Mouse (Mus musculus) bone marrow macrophage, adult 2 months (primary cell): Measurements from ENCODE around the gene Lrrc47. TPM values are rescaled to one million over a fixed set of nuclear protein-coding genes. Genes with fewer than 3 reads are reported as not detected.

Experiments used
- H3K27ac ChIP-seq: 2 replicates; pipeline ENCODE4 v1.5.1; 2012; ENCODE audit warnings: low read depth, low read length; ENCODE audit not compliant: insufficient read depth
- H3K4me1 ChIP-seq: 2 replicates; pipeline ENCODE4 v1.6.1; 2012; ENCODE audit warnings: low read length; ENCODE audit not compliant: control insufficient read depth, insufficient read depth
- H3K4me3 ChIP-seq: 2 replicates; pipeline ENCODE4 v1.5.1; 2012; ENCODE audit warnings: mild to moderate bottlenecking, low read length, moderate library complexity; ENCODE audit not compliant: insufficient read depth
- CTCF ChIP-seq: IDR thresholded peaks from 2 replicates; pipeline ENCODE4 v1.5.1; 2012; ENCODE audit warnings: low read depth, mild to moderate bottlenecking, low read length, moderate library complexity
- POLR2A ChIP-seq: IDR thresholded peaks from 2 replicates; pipeline ENCODE4 v1.6.1; 2012; ENCODE audit warnings: mild to moderate bottlenecking, low read depth, low read length, borderline replicate concordance
- polyA plus RNA-seq: library from polyadenylated mRNA; stranded (reverse); fragments of >200 nt; gene quantifications from 2 replicates; pipeline ENCODE4 v1.2.4, GENCODE M21; 2012; ENCODE audit not compliant: missing spikeins, insufficient read depth, insufficient read length

Gene Lrrc47
- polyA plus RNA-seq, 1 experiment, result 26.2 TPM

GRCm38 (mm10) chr4:153992715-153993114 lies 18.8 kb upstream of the Lrrc47 start:
- TF ChIP-seq POLR2A (no peak), CTCF (no peak)
- H3K27ac ChIP-seq, result no peak overlapping the region

GRCm38 (mm10) chr4:153993505-153993904 lies 18.0 kb upstream of the Lrrc47 start:
- no peak for TF ChIP-seq CTCF
- TF ChIP-seq POLR2A, result no peak
- H3K4me3 ChIP-seq, result no peak overlapping the region
- H3K4me1 ChIP-seq, result peaks cover 2% of the 10 kb centered on the region; the same call in 1 of the 2 replicates
- H3K27ac ChIP-seq, result no peak overlapping the region

More at GRCm38 (mm10) chr4:153992715-153993114, 18.8 kb upstream of the Lrrc47 start:
- H3K4me3 ChIP-seq, result no peak overlapping the region
- peaks cover 2% of the 10 kb centered on the region; the same call in 1 of the 2 replicates for H3K4me1 ChIP-seq

GRCm38 (mm10) chr4:154005488-154005887 lies 6.0 kb upstream of the Lrrc47 start:
- no peak overlapping the region for H3K27ac ChIP-seq
- no peak overlapping the region for H3K4me3 ChIP-seq
- H3K4me1 ChIP-seq, result no peaks in the 10 kb centered on the region
- no peak for TF ChIP-seq CTCF
- no peak for TF ChIP-seq POLR2A

- Histone ChIP-seq H3K4me1 (0 out of 2 replicates have a peak, but pooled peaks cover 2% of the 10 kb centered on the region), H3K27ac (no peak overlapping the region), H3K4me3 (no peak overlapping the region)
- no peak for TF ChIP-seq POLR2A
- TF ChIP-seq CTCF, result no peak
Observed at GRCm38 (mm10) chr4:154006264-154006663, 5.3 kb upstream of the Lrrc47 start.

GRCm38 (mm10) chr4:154007759-154008158 lies 3.8 kb upstream of the Lrrc47 start:
- H3K4me1 ChIP-seq, result 0 out of 2 replicates have a peak, but pooled peaks cover 2% of the 10 kb centered on the region
- no peak overlapping the region for H3K27ac ChIP-seq
- TF ChIP-seq POLR2A, result no peak
- no peak for TF ChIP-seq CTCF
- H3K4me3 ChIP-seq, result no peak overlapping the region

- TF ChIP-seq POLR2A (no peak), CTCF (no peak)
- H3K27ac ChIP-seq, result 0 out of 2 replicates have a peak overlapping the region, but pooled peaks have one; percentile 12
- H3K4me3 ChIP-seq, result peak overlapping the region; percentile 99
- H3K4me1 ChIP-seq, result peaks cover 8% of the 10 kb centered on the region
Observed at GRCm38 (mm10) chr4:154010907-154011645, 455 bp upstream of the Lrrc47 start.

- TF ChIP-seq POLR2A (no peak), CTCF (no peak)
- peaks cover 8% of the 10 kb centered on the region for H3K4me1 ChIP-seq
- peak overlapping the region; percentile 99 for H3K4me3 ChIP-seq
- peak overlapping the region; percentile 17; the same call in 1 of the 2 replicates for H3K27ac ChIP-seq
Observed at GRCm38 (mm10) chr4:154012132-154012882, 776 bp downstream of the Lrrc47 start.

- TF ChIP-seq POLR2A, result no peak
- TF ChIP-seq CTCF, result no peak
- Histone ChIP-seq H3K4me3 (no peak overlapping the region), H3K4me1 (peaks cover 12% of the 10 kb centered on the region), H3K27ac (no peak overlapping the region)
Observed at GRCm38 (mm10) chr4:154015476-154015875, 3.9 kb downstream of the Lrrc47 start.

GRCm38 (mm10) chr4:154019571-154019970 lies 8.0 kb downstream of the Lrrc47 start:
- Histone ChIP-seq H3K4me1 (0 out of 2 replicates have a peak, but pooled peaks cover 4% of the 10 kb centered on the region), H3K27ac (no peak overlapping the region), H3K4me3 (no peak overlapping the region)
- TF ChIP-seq POLR2A, result no peak
- peak; percentile 55 for TF ChIP-seq CTCF

- TF ChIP-seq CTCF, result no peak
- TF ChIP-seq POLR2A, result no peak
- no peak overlapping the region for H3K27ac ChIP-seq
- 0 out of 2 replicates have a peak, but pooled peaks cover 4% of the 10 kb centered on the region for H3K4me1 ChIP-seq
- no peak overlapping the region for H3K4me3 ChIP-seq
Observed at GRCm38 (mm10) chr4:154021432-154021831, 9.9 kb downstream of the Lrrc47 start.
